Mouse (Mus musculus): ENCODE measurements around the gene Lect2.

Lect2 gene

DNA sequence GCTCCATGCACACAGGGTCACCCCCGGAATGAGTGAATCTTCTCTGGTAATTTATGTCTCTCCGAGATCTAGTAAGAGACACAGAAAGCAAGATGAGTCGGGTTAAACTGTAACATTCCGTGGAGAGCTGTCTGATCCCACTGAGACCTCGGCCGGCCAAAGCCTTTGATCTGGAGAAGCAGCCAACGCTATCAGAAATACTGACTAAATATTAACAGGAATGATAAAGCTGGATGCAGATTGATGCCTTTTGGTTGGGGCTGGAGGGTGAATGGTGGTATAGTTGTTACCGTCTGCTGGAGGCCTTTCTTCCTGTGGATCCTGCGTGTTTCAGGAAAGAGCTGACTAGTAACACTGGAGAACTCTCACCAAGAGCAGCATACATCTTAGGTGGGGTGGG is at the start of gene Lect2:
Gene Lect2, minus strand, starts transcription at position 102 of the 400 bp plus-strand sequence.
- DNase-seq (ENCODE audit: low spot score in 2 of 2) = no peak

GRCm38 (mm10) chr13:56597296-56597695 is 49.0 kb upstream of the Lect2 start:
- DNase-seq (ENCODE audit: low spot score in 2 of 2) = no peak

GRCm38 (mm10) chr13:56595246-56595645 is 46.9 kb upstream of the Lect2 start:
- DNase-seq (ENCODE audit: low spot score in 2 of 2) = no peak

- DNase-seq (ENCODE audit: low spot score in 2 of 2) = peak; percentile 18 to 52
Measured at GRCm38 (mm10) chr13:56593961-56594391, 45.7 kb upstream of the Lect2 start.

- DNase-seq (ENCODE audit: low spot score in 2 of 2) = no peak
Measured at GRCm38 (mm10) chr13:56593196-56593595, 44.9 kb upstream of the Lect2 start.

GRCm38 (mm10) chr13:56591939-56592338 is 43.6 kb upstream of the Lect2 start:
- DNase-seq (ENCODE audit: low spot score in 2 of 2) = no peak

GRCm38 (mm10) chr13:56591191-56591590 is 42.9 kb upstream of the Lect2 start:
- no peak for DNase-seq (ENCODE audit: low spot score in 2 of 2)

- DNase-seq (ENCODE audit: low spot score in 2 of 2) = no peak
Measured at GRCm38 (mm10) chr13:56590202-56590601, 41.9 kb upstream of the Lect2 start.

GRCm38 (mm10) chr13:56588454-56589117 is 40.3 kb upstream of the Lect2 start:
- DNase-seq (ENCODE audit: low spot score in 2 of 2) = no peak

DNA sequence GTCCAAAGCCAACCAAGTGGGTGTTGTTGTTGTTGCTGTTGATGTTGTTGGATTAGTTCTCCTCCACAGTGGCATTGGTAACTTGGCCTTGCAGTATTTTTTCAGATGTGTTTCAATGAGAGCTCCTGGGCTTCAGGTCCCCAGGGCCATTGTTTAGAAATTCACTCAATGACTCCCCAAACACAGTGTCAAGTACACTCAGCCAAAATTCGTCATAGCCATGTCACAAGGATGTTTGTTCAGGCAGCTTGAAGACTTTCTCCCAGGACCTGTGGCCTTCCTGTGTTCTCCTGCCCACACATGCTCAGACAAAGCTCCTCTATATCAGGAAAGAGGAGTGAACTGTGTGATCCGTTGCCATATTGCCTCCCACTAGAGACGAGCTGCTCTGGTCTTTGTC is 37.7 kb upstream of the Lect2 start:
- no peak for DNase-seq (ENCODE audit: low spot score in 2 of 2)

DNA sequence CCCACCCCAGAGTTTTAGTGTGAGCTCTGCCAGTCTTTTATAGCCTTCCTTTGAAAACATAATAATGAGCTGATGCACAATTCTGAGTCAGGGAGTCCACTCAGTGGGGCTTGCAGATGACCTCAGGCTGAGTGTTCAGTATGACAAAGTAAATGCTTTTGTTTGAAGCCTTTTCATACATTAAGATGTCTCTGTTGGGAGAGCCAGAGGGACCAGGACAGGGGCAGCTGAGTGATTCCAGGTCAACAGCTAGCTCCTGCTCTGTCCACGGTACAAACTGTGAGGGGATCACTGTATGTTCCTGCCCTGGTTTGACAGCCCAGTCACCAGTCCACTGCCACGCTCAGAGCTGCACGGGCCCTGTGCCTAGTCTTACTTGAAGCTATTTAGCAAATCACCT is 34.4 kb upstream of the Lect2 start:
- no peak for DNase-seq (ENCODE audit: low spot score in 2 of 2)

- no peak for DNase-seq (ENCODE audit: low spot score in 2 of 2)
Measured at GRCm38 (mm10) chr13:56581961-56582434, 33.7 kb upstream of the Lect2 start.

GRCm38 (mm10) chr13:56581512-56581911 is 33.2 kb upstream of the Lect2 start:
- no peak for DNase-seq (ENCODE audit: low spot score in 2 of 2)

DNA sequence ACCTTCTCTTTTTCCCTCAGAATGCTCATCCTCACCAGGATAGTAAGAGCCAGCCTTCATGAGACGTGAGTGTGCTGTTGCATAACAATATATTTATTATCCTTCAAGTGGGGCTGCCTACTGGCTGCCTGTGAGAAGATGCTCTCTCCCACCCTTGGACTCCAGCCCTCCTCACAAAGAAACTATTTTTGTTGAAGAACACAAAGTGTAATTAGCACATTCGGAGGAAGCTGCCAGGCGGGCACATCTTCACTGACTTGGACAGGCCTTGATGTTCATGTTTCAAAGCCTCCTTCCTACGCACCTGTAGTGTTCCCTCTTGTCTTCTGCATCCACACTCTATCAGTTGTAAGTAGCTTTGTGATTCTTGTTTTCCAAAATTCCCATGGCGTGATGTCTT is 32.1 kb upstream of the Lect2 start:
- DNase-seq (ENCODE audit: low spot score in 2 of 2) = peak in 1 of 2 experiments; percentile 48

- no peak for DNase-seq (ENCODE audit: low spot score in 2 of 2)
Measured at GRCm38 (mm10) chr13:56578097-56578496, 29.8 kb upstream of the Lect2 start.

- DNase-seq (ENCODE audit: low spot score in 2 of 2) = peak; percentile 41 to 48
Measured at GRCm38 (mm10) chr13:56575701-56576321, 27.5 kb upstream of the Lect2 start.

DNA sequence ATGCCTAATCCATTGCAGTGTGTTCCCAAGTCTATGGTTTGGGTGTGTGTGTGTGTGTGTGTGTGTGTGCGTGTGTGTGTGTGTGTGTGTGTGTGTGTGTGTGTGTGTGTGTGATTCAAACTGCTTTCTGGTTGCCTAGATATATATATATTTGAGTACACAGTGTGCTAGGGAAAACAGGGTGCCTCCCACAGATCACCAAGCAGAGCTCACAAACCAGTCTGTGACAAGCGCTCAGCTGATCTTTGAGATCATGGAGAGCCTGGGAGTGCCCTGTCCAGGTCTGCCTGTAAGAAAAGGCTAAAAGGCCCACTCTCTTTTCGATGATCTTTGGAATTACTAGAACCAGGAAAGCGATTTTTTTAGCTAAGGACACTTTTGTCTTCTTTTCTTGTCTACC is 26.8 kb upstream of the Lect2 start:
- no peak for DNase-seq (ENCODE audit: low spot score in 2 of 2)

- DNase-seq (ENCODE audit: low spot score in 2 of 2) = no peak
Measured at GRCm38 (mm10) chr13:56571645-56572044, 23.3 kb upstream of the Lect2 start.

GRCm38 (mm10) chr13:56566336-56566735 is 18.0 kb upstream of the Lect2 start:
- DNase-seq (ENCODE audit: low spot score in 2 of 2) = no peak

- DNase-seq (ENCODE audit: low spot score in 2 of 2) = no peak
Measured at GRCm38 (mm10) chr13:56563075-56563474, 14.8 kb upstream of the Lect2 start.

DNA sequence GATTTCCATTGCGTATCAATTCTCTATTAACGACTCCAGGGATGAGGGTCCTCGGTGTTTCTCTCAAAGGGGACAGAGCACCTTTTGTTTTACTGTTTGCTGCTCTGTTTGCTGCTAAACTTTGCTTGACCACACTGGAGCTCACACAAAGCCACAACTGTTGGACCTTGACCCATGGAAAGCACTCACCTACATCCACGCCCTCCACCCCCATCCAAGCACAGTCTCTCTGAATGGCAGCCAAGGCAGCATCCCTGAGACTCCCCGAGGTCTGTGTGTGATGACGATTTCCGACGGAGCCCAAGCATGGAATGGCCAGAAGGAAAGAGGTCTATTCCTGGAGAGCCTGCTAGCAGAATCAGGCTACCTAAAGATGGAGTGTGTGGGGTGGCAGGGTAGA is 12.8 kb upstream of the Lect2 start:
- DNase-seq (ENCODE audit: low spot score in 2 of 2) = no peak

GRCm38 (mm10) chr13:56559841-56560370 is 11.6 kb upstream of the Lect2 start:
- no peak for DNase-seq (ENCODE audit: low spot score in 2 of 2)

- DNase-seq (ENCODE audit: low spot score in 2 of 2) = no peak
Measured at GRCm38 (mm10) chr13:56558811-56559210, 10.5 kb upstream of the Lect2 start.
